Mouse (Mus musculus): ENCODE measurements around the gene Zscan22.

DNA sequence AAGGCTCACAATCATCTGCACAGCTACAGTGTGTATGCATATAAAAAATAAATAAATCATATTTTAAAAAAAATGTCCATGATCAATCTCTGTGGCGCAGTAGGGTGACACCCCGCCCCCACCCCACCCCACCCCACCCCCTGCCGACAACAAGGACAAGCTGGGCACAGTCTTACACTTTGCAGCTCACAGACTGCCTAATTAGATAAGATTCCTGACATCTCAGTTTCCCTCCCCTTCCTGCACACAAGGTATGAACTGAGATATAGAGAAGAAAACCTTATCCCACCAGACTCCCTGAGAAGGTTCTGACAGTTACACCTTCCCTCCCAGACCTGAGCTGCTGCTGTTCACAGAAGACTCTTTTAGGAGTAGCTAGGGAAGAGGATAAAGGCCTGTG, 37.2 kb downstream of the Zscan22 start:
- no peak for TF ChIP-seq POLR2A (IDR thresholded peaks at IDR 0.05; ENCODE audit: extremely low read depth, insufficient read depth, low read length)
- TF ChIP-seq CTCF (IDR thresholded peaks at IDR 0.05; ENCODE audit: low read depth, low read length) = no peak

Measured in liver, adult 2 months (tissue).